Comparison of ENCODE assay signal across 10 mouse cellular contexts in genomic region chr7:19299194-19299593, GRCm38 (mm10). TPM values are rescaled to one million over a fixed set of nuclear protein-coding genes. Genes with fewer than 3 reads are reported as not detected.
DNase-seq lines count a peak whose midpoint lies in the region; TF ChIP-seq lines count a peak whose summit lies in the region.
"Had no signal": no experiment of that assay in that cellular context is flagged by ENCODE, and none has a peak within 500 bp of the region (broad histone marks: within the 10 kb centered on the region; RNA-seq: fewer than 3 reads in every experiment).

No protein-coding gene starts in this region.

- H3K27ac ChIP-seq in cerebellum, adult 2 months (ENCODE audit: insufficient read depth, low read length) = no peak overlapping the region
- H3K27ac ChIP-seq: limb, embryonic 15.5 days had no signal

- intact Hi-C loops in gastrocnemius, postnatal 14 days (cut with DNase I; ENCODE audit: low total_unique reads) = no loop called here

- peaks cover 3% of the 10 kb centered on the region; the same call in 1 of the 2 replicates for H3K4me1 ChIP-seq in cerebellum, adult 2 months (ENCODE audit: control insufficient read depth, insufficient read depth, low read length)

- no peak overlapping the region for H3K4me3 ChIP-seq in cerebellum, adult 2 months (replicated peaks; ENCODE audit: insufficient read depth, low read depth, low read length)
- H3K4me3 ChIP-seq: limb, embryonic 15.5 days had no signal

- WGBS in cerebellum, adult 2 months = 10% methylated on average over 3 of the region's 3 CpGs

- TF ChIP-seq POLR2A in cerebellum, adult 2 months (IDR thresholded peaks at IDR 0.05; ENCODE audit: borderline replicate concordance, insufficient read depth, low read length) = no peak

- peak; percentile 52 to 56 for DNase-seq in cerebellum, adult 2 months
- DNase-seq in cerebellum, adult 9-11 months = no peak
- peak; percentile 54 for DNase-seq in layer of hippocampus, adult 11-12 months (ENCODE audit: low spot score)
- DNase-seq in layer of hippocampus, adult 9-10 months (ENCODE audit: low spot score) = no peak
- peak; percentile 50 for DNase-seq in MEL-GATA-1-ER (ENCODE audit: extremely low read depth, low read depth)
- DNase-seq in gastrocnemius, postnatal 14 days = peak; percentile 53
- peak; percentile 76 for DNase-seq in splenic B cell, adult 2 months (ENCODE audit: low read depth, low spot score)
- DNase-seq in urinary bladder, postnatal 10 days (ENCODE audit: low spot score) = no peak

- TF ChIP-seq CTCF in cerebellum, adult 2 months (IDR thresholded peaks at IDR 0.05; ENCODE audit: borderline replicate concordance, insufficient read depth, low read depth, low read length) = peak; percentile 76

- H3K36me3 ChIP-seq in splenic B cell, adult 2 months (ENCODE audit: control insufficient read depth, insufficient read depth, low read length, poor library complexity, severe bottlenecking) = no peaks in the 10 kb centered on the region
- H3K36me3 ChIP-seq: limb, embryonic 15.5 days had no signal

- H3K27me3 ChIP-seq in cerebellum, adult 2 months (ENCODE audit: control insufficient read depth, insufficient read depth, low read length) = no peaks in the 10 kb centered on the region
- H3K27me3 ChIP-seq in splenic B cell, adult 2 months (ENCODE audit: control insufficient read depth, insufficient read depth, low read length, poor library complexity, severe bottlenecking) = no peaks in the 10 kb centered on the region

RNA-seq across cellular contexts. Expression of gene Fosb, which starts 10.7 kb away (rescaled TPM):
- polyA plus RNA-seq in cerebellum, adult 2 months (2012; rRNA removed) = 0.67 and 0.71 TPM in 2 replicates
- total RNA-seq in gastrocnemius, postnatal 14 days (2021) = under 1 TPM; 0.69 to 0.90 TPM

RNA-seq across cellular contexts. Expression of gene Rtn2, which starts 16.8 kb away (rescaled TPM):
- polyA plus RNA-seq in cerebellum, adult 2 months (2012; rRNA removed) = 96.9 and 101 TPM in 2 replicates
- total RNA-seq in gastrocnemius, postnatal 14 days (2021) = 100 to 1,000 TPM; 800 to 833 TPM

RNA-seq across cellular contexts. Expression of gene Ppm1n, which starts 19.3 kb away (rescaled TPM):
- 1.1 and 2.0 TPM in 2 replicates for polyA plus RNA-seq in cerebellum, adult 2 months (2012; rRNA removed)
- not detected for total RNA-seq in gastrocnemius, postnatal 14 days (2021)
- polyA plus RNA-seq: stomach, embryonic 14.5 days had no signal

RNA-seq across cellular contexts. Expression of gene Vasp, which starts 27.6 kb away (rescaled TPM):
- polyA plus RNA-seq in cerebellum, adult 2 months (2012; rRNA removed) = 30.8 and 32.9 TPM in 2 replicates
- 10 to 100 TPM; 31.0 to 35.1 TPM for total RNA-seq in gastrocnemius, postnatal 14 days (2021)

RNA-seq across cellular contexts. Expression of gene Ercc1, which starts 45.4 kb away (rescaled TPM):
- polyA plus RNA-seq in cerebellum, adult 2 months (2012; rRNA removed) = 52.2 and 53.9 TPM in 2 replicates
- total RNA-seq in gastrocnemius, postnatal 14 days (2021) = 10 to 100 TPM; 26.7 to 28.7 TPM

Comparison
In these comparisons a context has a peak if more than half of its experiments do, and no peak if none do; other contexts are left out.
1. DNase-seq: peak in cerebellum, adult 2 months (2 of 2), layer of hippocampus, adult 11-12 months (single experiment), MEL-GATA-1-ER (single experiment), gastrocnemius, postnatal 14 days (single experiment) and splenic B cell, adult 2 months (single experiment); none in cerebellum, adult 9-11 months (single experiment), layer of hippocampus, adult 9-10 months (single experiment) and urinary bladder, postnatal 10 days (single experiment).